Mouse (Mus musculus) liver, embryonic 11.5 days (tissue): ENCODE data around the gene Enox1. TPM values are rescaled to one million over a fixed set of nuclear protein-coding genes. Genes with fewer than 3 reads are reported as not detected.

Source experiments
- ATAC-seq: fragments of 200-750 bp; cut with Nextera tagmentation; replicated peaks from 2 replicates; pipeline ENCODE4 v1.8.0; 2017; ENCODE audit warnings: moderate number of reproducible peaks, mild to moderate bottlenecking, moderate TSS enrichment, moderate library complexity; ENCODE audit not compliant: low FRiP score
- DNase-seq: peaks from one replicate; pipeline ENCODE4 v3.0.0-alpha.2; 2017; ENCODE audit warnings: low spot score
- H3K27ac ChIP-seq: fragments of 300-500 bp; sonication (generic); 2 replicates; pipeline ENCODE4 v1.5.1; 2014; ENCODE audit warnings: mild to moderate bottlenecking, low read depth, low read length, control low read depth
- H3K27me3 ChIP-seq: fragments of 300-500 bp; sonication (generic); replicated peaks from 2 replicates; pipeline ENCODE4 v1.6.1; 2014; ENCODE audit warnings: low read length, mixed read lengths; ENCODE audit not compliant: control insufficient read depth, insufficient read depth
- H3K36me3 ChIP-seq: fragments of 300-500 bp; sonication (generic); 2 replicates; pipeline ENCODE4 v1.6.1; 2014; ENCODE audit warnings: mild to moderate bottlenecking, low read length, moderate library complexity, mixed read lengths; ENCODE audit not compliant: control insufficient read depth, insufficient read depth
- H3K4me1 ChIP-seq: fragments of 300-500 bp; sonication (generic); replicated peaks from 2 replicates; pipeline ENCODE4 v1.6.1; 2014; ENCODE audit warnings: low read length, mixed read lengths; ENCODE audit not compliant: control insufficient read depth, insufficient read depth
- H3K4me2 ChIP-seq: fragments of 300-500 bp; sonication (generic); 2 replicates; pipeline ENCODE4 v1.6.1; 2014; ENCODE audit warnings: mild to moderate bottlenecking, control low read depth, moderate library complexity
- H3K4me3 ChIP-seq: fragments of 300-500 bp; sonication (generic); 2 replicates; pipeline ENCODE4 v1.5.1; 2014; ENCODE audit warnings: low read depth, low read length, control low read depth
- H3K9ac ChIP-seq: fragments of 300-500 bp; sonication (generic); 2 replicates; pipeline ENCODE4 v1.6.1; 2014; ENCODE audit warnings: low read depth, low read length, control low read depth
- H3K9me3 ChIP-seq: fragments of 300-500 bp; sonication (generic); 2 replicates; pipeline ENCODE4 v1.6.1; 2016; ENCODE audit warnings: low read length, inconsistent platforms, mixed read lengths; ENCODE audit not compliant: control insufficient read depth
- WGBS: fragments of 180-500 bp; shearing (Covaris S2); extraction: QIAGEN DNeasy Blood & Tissue Kit; methylation state at CpG from one replicate; pipeline ENCODE4 v1.1.7; 2014; 5-methylcytosine and 5-hydroxymethylcytosine counted together
- polyA plus RNA-seq: library from polyadenylated mRNA; unstranded; fragments of >200 nt; fragmentation: Nextera tagmentation; extraction: Ambion mirVana; gene quantifications from 2 replicates; pipeline ENCODE4 v1.2.1, GENCODE M21; 2014

The Enox1 gene
- polyA plus RNA-seq, 1 experiment from 2014 or later = 0.92 TPM

GRCm38 (mm10) chr14:77406241-77407114 is 249.9 kb downstream of the Enox1 start:
- no peak for ATAC-seq
- no peak overlapping the region for H3K27ac ChIP-seq
- H3K4me2 ChIP-seq = no peak overlapping the region
- no peak overlapping the region for H3K9ac ChIP-seq
- no peaks in the 10 kb centered on the region for H3K9me3 ChIP-seq
- H3K4me1 ChIP-seq = no peaks in the 10 kb centered on the region
- 77% methylated on average over 5 of the region's 5 CpGs for WGBS
- no peak overlapping the region for H3K4me3 ChIP-seq
- no peaks in the 10 kb centered on the region for H3K36me3 ChIP-seq
- DNase-seq = no peak
- no peaks in the 10 kb centered on the region for H3K27me3 ChIP-seq

- no peaks in the 10 kb centered on the region for H3K9me3 ChIP-seq
- DNase-seq (no peak), ATAC-seq (no peak)
- no peaks in the 10 kb centered on the region for H3K36me3 ChIP-seq
- H3K4me3 ChIP-seq = no peak overlapping the region
- H3K9ac ChIP-seq = no peak overlapping the region
- no peak overlapping the region for H3K4me2 ChIP-seq
- no peaks in the 10 kb centered on the region for H3K4me1 ChIP-seq
- H3K27me3 ChIP-seq = no peaks in the 10 kb centered on the region
- WGBS = 60% methylated on average over 8 of the region's 8 CpGs
- H3K27ac ChIP-seq = no peak overlapping the region
Measured at GRCm38 (mm10) chr14:77409271-77409940, 252.8 kb downstream of the Enox1 start.

GRCm38 (mm10) chr14:77410354-77410753 is 253.8 kb downstream of the Enox1 start:
- 88% methylated on average over 9 of the region's 9 CpGs for WGBS
- no peak overlapping the region for H3K9ac ChIP-seq
- DNase-seq (no peak), ATAC-seq (no peak)
- no peak overlapping the region for H3K4me2 ChIP-seq
- no peaks in the 10 kb centered on the region for H3K4me1 ChIP-seq
- no peak overlapping the region for H3K27ac ChIP-seq
- no peaks in the 10 kb centered on the region for H3K36me3 ChIP-seq
- H3K27me3 ChIP-seq = no peaks in the 10 kb centered on the region
- H3K4me3 ChIP-seq = no peak overlapping the region
- H3K9me3 ChIP-seq = no peaks in the 10 kb centered on the region

GRCm38 (mm10) chr14:77413106-77413505 is 256.5 kb downstream of the Enox1 start:
- DNase-seq (no peak), ATAC-seq (no peak)
- Histone ChIP-seq H3K4me3 (no peak overlapping the region), H3K27ac (no peak overlapping the region), H3K36me3 (no peaks in the 10 kb centered on the region), H3K4me1 (no peaks in the 10 kb centered on the region), H3K27me3 (no peaks in the 10 kb centered on the region), H3K9me3 (no peaks in the 10 kb centered on the region), H3K9ac (no peak overlapping the region), H3K4me2 (no peak overlapping the region)
- 73% methylated on average over 5 of the region's 5 CpGs for WGBS

GRCm38 (mm10) chr14:77416358-77416757 is 259.8 kb downstream of the Enox1 start:
- no peak overlapping the region for H3K4me3 ChIP-seq
- no peak overlapping the region for H3K4me2 ChIP-seq
- no peaks in the 10 kb centered on the region for H3K36me3 ChIP-seq
- H3K9ac ChIP-seq = no peak overlapping the region
- no peaks in the 10 kb centered on the region for H3K9me3 ChIP-seq
- H3K27ac ChIP-seq = no peak overlapping the region
- no peak for ATAC-seq
- H3K27me3 ChIP-seq = no peaks in the 10 kb centered on the region
- WGBS = 58% methylated on average over 2 of the region's 2 CpGs
- DNase-seq = no peak
- H3K4me1 ChIP-seq = no peaks in the 10 kb centered on the region

- no peak for DNase-seq
- no peak for ATAC-seq
- no peak overlapping the region for H3K4me3 ChIP-seq
- H3K27me3 ChIP-seq = no peaks in the 10 kb centered on the region
- H3K27ac ChIP-seq = no peak overlapping the region
- 84% methylated on average over 6 of the region's 6 CpGs for WGBS
- no peaks in the 10 kb centered on the region for H3K9me3 ChIP-seq
- H3K4me1 ChIP-seq = no peaks in the 10 kb centered on the region
- H3K4me2 ChIP-seq = no peak overlapping the region
- no peaks in the 10 kb centered on the region for H3K36me3 ChIP-seq
- no peak overlapping the region for H3K9ac ChIP-seq
Measured at GRCm38 (mm10) chr14:77421031-77421430, 264.5 kb downstream of the Enox1 start.

GRCm38 (mm10) chr14:77423194-77423593 is 266.6 kb downstream of the Enox1 start:
- no peak overlapping the region for H3K4me3 ChIP-seq
- H3K36me3 ChIP-seq = no peaks in the 10 kb centered on the region
- no peaks in the 10 kb centered on the region for H3K9me3 ChIP-seq
- no peak overlapping the region for H3K4me2 ChIP-seq
- H3K27ac ChIP-seq = no peak overlapping the region
- ATAC-seq (no peak), DNase-seq (no peak)
- H3K9ac ChIP-seq = no peak overlapping the region
- 66% methylated on average over 9 of the region's 9 CpGs for WGBS
- no peaks in the 10 kb centered on the region for H3K27me3 ChIP-seq
- no peaks in the 10 kb centered on the region for H3K4me1 ChIP-seq

GRCm38 (mm10) chr14:77439426-77439825 is 282.9 kb downstream of the Enox1 start:
- ATAC-seq (no peak), DNase-seq (no peak)
- no peaks in the 10 kb centered on the region for H3K27me3 ChIP-seq
- H3K4me2 ChIP-seq = no peak overlapping the region
- no peak overlapping the region for H3K27ac ChIP-seq
- no peak overlapping the region for H3K9ac ChIP-seq
- 81% methylated on average over 5 of the region's 5 CpGs for WGBS
- H3K4me1 ChIP-seq = no peaks in the 10 kb centered on the region
- H3K4me3 ChIP-seq = no peak overlapping the region
- H3K36me3 ChIP-seq = no peaks in the 10 kb centered on the region
- no peaks in the 10 kb centered on the region for H3K9me3 ChIP-seq

- no peak overlapping the region for H3K9ac ChIP-seq
- H3K4me3 ChIP-seq = no peak overlapping the region
- ATAC-seq = no peak
- H3K36me3 ChIP-seq = no peaks in the 10 kb centered on the region
- 82% methylated on average over 7 of the region's 7 CpGs for WGBS
- no peaks in the 10 kb centered on the region for H3K27me3 ChIP-seq
- H3K4me1 ChIP-seq = no peaks in the 10 kb centered on the region
- H3K4me2 ChIP-seq = no peak overlapping the region
- no peaks in the 10 kb centered on the region for H3K9me3 ChIP-seq
- DNase-seq = no peak
- no peak overlapping the region for H3K27ac ChIP-seq
Measured at GRCm38 (mm10) chr14:77440805-77441204, 284.2 kb downstream of the Enox1 start.
